Mouse (Mus musculus) CD4-positive, CD25-positive, alpha-beta regulatory T cell, adult 4 months (primary cell): ENCODE results near the gene Il24. TPM values are rescaled to one million over a fixed set of nuclear protein-coding genes. Genes with fewer than 3 reads are reported as not detected.

Experiments used
- ATAC-seq: one replicate; pipeline ENCODE4 v1.8.0; 2017
- polyA plus RNA-seq, 2 experiments: library from polyadenylated mRNA; unstranded; fragments of 100-300 nt; shearing (Covaris generic); gene quantifications; one replicate each; pipeline ENCODE4 v1.2.1; 2017

Gene Il24
- polyA plus RNA-seq, 2 experiments from 2014 or later = not detected

- ATAC-seq = peak; percentile 86
Observed at GRCm38 (mm10) chr1:130850405-130850804, 36.8 kb downstream of the Il24 start.

GRCm38 (mm10) chr1:130849530-130850214, 37.6 kb downstream of the Il24 start:
- peak; percentile 32 for ATAC-seq

- ATAC-seq = no peak
Observed at GRCm38 (mm10) chr1:130844516-130844915, 42.7 kb downstream of the Il24 start.

GRCm38 (mm10) chr1:130841621-130842020, 45.6 kb downstream of the Il24 start:
- no peak for ATAC-seq

- no peak for ATAC-seq
Observed at GRCm38 (mm10) chr1:130840599-130841379, 46.5 kb downstream of the Il24 start.

GRCm38 (mm10) chr1:130838288-130838687, 49.0 kb downstream of the Il24 start:
- peak; percentile 91 for ATAC-seq

- ATAC-seq = no peak
Observed at GRCm38 (mm10) chr1:130835161-130835936, 51.9 kb downstream of the Il24 start.

- no peak for ATAC-seq
Observed at GRCm38 (mm10) chr1:130832230-130833149, 54.8 kb downstream of the Il24 start.

Other genes starting within 250 kb of the Il24 start
- gene C4bp, start 225.8 kb downstream of the Il24 start, polyA plus RNA-seq = not detected
- not detected for gene Gm29427, start 171.7 kb downstream of the Il24 start, polyA plus RNA-seq
- 10 to 100 TPM; 20.7 to 21.8 TPM for gene Yod1, start 170.1 kb downstream of the Il24 start, polyA plus RNA-seq
- 1 to 10 TPM; 2.2 to 5.2 TPM for gene Pfkfb2, start 158.2 kb downstream of the Il24 start, polyA plus RNA-seq
- gene AA986860, start 155.5 kb downstream of the Il24 start, polyA plus RNA-seq = under 1 TPM in 1 of 2 experiments, not detected in 1; 0.15 TPM
- under 1 TPM; 0.43 to 0.71 TPM for gene Fcamr, start 86.6 kb downstream of the Il24 start, polyA plus RNA-seq
- gene Pigr, start 60.8 kb downstream of the Il24 start, polyA plus RNA-seq = under 1 TPM in 1 of 2 experiments, not detected in 1; 0.98 TPM
- gene Fcmr, start 21.8 kb downstream of the Il24 start, polyA plus RNA-seq = 1 to 10 TPM; 2.0 to 4.4 TPM
- not detected for gene Il20, start 24.0 kb upstream of the Il24 start, polyA plus RNA-seq
- not detected for gene Il19, start 52.7 kb upstream of the Il24 start, polyA plus RNA-seq
- gene Il10, start 132.4 kb upstream of the Il24 start, polyA plus RNA-seq = 10 to 100 TPM in 1 of 2 experiments, 1 to 10 TPM in 1; 5.9 to 13.6 TPM
- 10 to 100 TPM in 1 of 2 experiments, 1 to 10 TPM in 1; 5.6 to 10.9 TPM for gene Mapkapk2, start 210.4 kb upstream of the Il24 start, polyA plus RNA-seq